Mouse (Mus musculus): ENCODE results near the gene Olfr823.

DNA sequence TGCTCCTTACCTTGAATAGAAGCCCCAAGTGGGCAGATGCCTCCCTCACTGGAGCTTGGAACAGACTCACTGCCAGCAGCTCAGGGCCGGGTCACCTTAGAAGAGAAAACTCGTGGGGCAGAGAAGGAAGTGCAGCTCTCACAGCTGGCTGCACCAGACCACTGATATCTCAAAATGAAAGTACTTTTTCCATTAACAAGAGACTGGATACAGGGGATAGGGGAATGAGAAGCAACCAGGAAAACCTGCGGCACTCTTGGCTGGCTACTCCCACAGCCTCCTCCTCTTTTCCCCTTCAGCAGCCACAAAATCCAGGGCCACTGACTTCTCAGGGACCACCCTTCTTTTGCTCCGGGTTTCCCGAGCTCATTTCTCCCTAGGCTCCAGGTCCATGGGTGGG, 28.9 kb upstream of the Olfr823 start:
- TF ChIP-seq EP300 (optimal IDR thresholded peaks at IDR 0.05) = no peak
- no peak for TF ChIP-seq CTCF (IDR thresholded peaks at IDR 0.05; ENCODE audit: low read depth)

Data from stomach, postnatal 0 days (tissue).